ENCODE assay signal across 8 mouse cellular contexts in the genomic region with DNA sequence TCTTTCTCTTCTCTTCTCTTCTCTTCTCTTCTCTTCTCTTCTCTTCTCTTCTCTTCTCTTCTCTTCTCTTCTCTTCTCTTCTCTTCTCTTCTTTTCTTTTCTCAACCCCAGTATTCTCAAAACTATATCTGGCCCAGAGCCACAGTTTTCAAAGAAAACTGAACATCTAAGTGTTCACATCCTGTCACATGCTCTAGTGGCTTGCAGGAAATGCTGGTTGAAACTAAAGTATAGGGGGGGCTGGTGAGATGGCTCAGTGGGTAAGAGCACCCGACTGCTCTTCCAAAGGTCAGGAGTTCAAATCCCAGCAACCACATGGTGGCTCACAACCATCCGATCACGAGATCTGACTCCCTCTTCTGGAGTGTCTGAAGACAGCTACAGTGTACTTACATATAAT. TPM values are rescaled to one million over a fixed set of nuclear protein-coding genes. Genes with fewer than 3 reads are reported as not detected.
DNase-seq lines count a peak whose midpoint lies in the region; ATAC-seq and TF ChIP-seq lines count a peak whose summit lies in the region.
"Not testable (repeated sequence)": the region's sequence is repeated elsewhere in the genome, so short reads cannot be mapped to it uniquely, and the experiment has no call there.

No protein-coding gene starts in this region.

- TF ChIP-seq CTCF in bone marrow macrophage, adult 2 months (IDR thresholded peaks at IDR 0.05; ENCODE audit: low read depth, low read length); lung, embryonic 14.5 days (IDR thresholded peaks at IDR 0.05; ENCODE audit: low read depth): not testable (repeated sequence)

- not testable (repeated sequence) for H3K9me3 ChIP-seq in lung, embryonic 14.5 days (ENCODE audit: low read depth, low read length)

- 52% methylated on average over 1 of the region's 3 CpGs for WGBS in lung, embryonic 14.5 days

- H3K4me1 ChIP-seq in bone marrow macrophage, adult 2 months (ENCODE audit: control insufficient read depth, insufficient read depth, low read length); lung, embryonic 14.5 days (ENCODE audit: insufficient read depth): not testable (repeated sequence)

- not testable (repeated sequence) for H3K4me3 ChIP-seq in bone marrow macrophage, adult 2 months (ENCODE audit: insufficient read depth, low read length); lung, embryonic 14.5 days (ENCODE audit: low read depth, low read length)

- peak; percentile 38 to 55 for DNase-seq in B cell, adult 2 months
- DNase-seq in CD8-positive naive resting alpha-beta T cell, adult 2 months (ENCODE audit: low read depth in 2 of 2, low spot score in 2 of 2), result peak; percentile 78
- peak; percentile 32 for DNase-seq in lung, embryonic 14.5 days
- peak; percentile 73 for DNase-seq in splenic B cell, adult 2 months (ENCODE audit: low read depth, low spot score)
- DNase-seq in thymus, postnatal 10 days (ENCODE audit: low spot score in 2 of 2), result peak; percentile 56 to 71
- DNase-seq in thymus, postnatal 4 days, result peak; percentile 55

- not testable (repeated sequence) for H3K9ac ChIP-seq in lung, embryonic 14.5 days

- H3K27me3 ChIP-seq in lung, embryonic 14.5 days (ENCODE audit: insufficient read depth, low read length); splenic B cell, adult 2 months (ENCODE audit: control insufficient read depth, insufficient read depth, low read length, poor library complexity, severe bottlenecking): not testable (repeated sequence)

- H3K36me3 ChIP-seq in lung, embryonic 14.5 days (ENCODE audit: insufficient read depth), result peaks cover 78% of the 10 kb centered on the region
- H3K36me3 ChIP-seq in splenic B cell, adult 2 months (ENCODE audit: control insufficient read depth, insufficient read depth, low read length, poor library complexity, severe bottlenecking), result peaks cover 11% of the 10 kb centered on the region

- ATAC-seq in lung, embryonic 14.5 days (ENCODE audit: insufficient read depth), result not testable (repeated sequence)
- peak; percentile 39; the same call in 1 of the 2 replicates for ATAC-seq in neutrophil, adult 5-6 weeks (ENCODE audit: extremely low read depth, insufficient number of reproducible peaks, low FRiP score, poor library complexity, severe bottlenecking)

- H3K27ac ChIP-seq in bone marrow macrophage, adult 2 months (ENCODE audit: insufficient read depth, low read depth, low read length), result peak overlapping the region; percentile 25; the same call in 1 of the 2 replicates
- not testable (repeated sequence) for H3K27ac ChIP-seq in lung, embryonic 14.5 days (ENCODE audit: low read depth)

- TF ChIP-seq POLR2A in bone marrow macrophage, adult 2 months (IDR thresholded peaks at IDR 0.05; ENCODE audit: borderline replicate concordance, low read depth, low read length), result not testable (repeated sequence)

- H3K4me2 ChIP-seq in lung, embryonic 14.5 days, result not testable (repeated sequence)

RNA-seq across cellular contexts. Expression of gene Zc3h7a, which starts 18.5 kb away (rescaled TPM):
- polyA plus RNA-seq in bone marrow macrophage, adult 2 months (2012; ENCODE audit: insufficient read depth, insufficient read length, missing spikeins), result 202 and 221 TPM in 2 replicates
- polyA plus RNA-seq in lung, embryonic 14.5 days (2014; fragmentation: Nextera tagmentation; extraction: Ambion mirVana), result 95.8 and 96.9 TPM in 2 replicates
- total RNA-seq in neutrophil, adult 5-6 weeks (2017), result 495 and 507 TPM in 2 replicates

RNA-seq across cellular contexts. Expression of gene Txndc11, which starts 23.3 kb away (rescaled TPM):
- polyA plus RNA-seq in bone marrow macrophage, adult 2 months (2012; ENCODE audit: insufficient read depth, insufficient read length, missing spikeins), result 14.5 and 15.5 TPM in 2 replicates
- 38.2 and 38.8 TPM in 2 replicates for polyA plus RNA-seq in lung, embryonic 14.5 days (2014; fragmentation: Nextera tagmentation; extraction: Ambion mirVana)
- total RNA-seq in neutrophil, adult 5-6 weeks (2017), result 44.1 and 46.4 TPM in 2 replicates

RNA-seq across cellular contexts. Expression of gene Rsl1d1, which starts 45.4 kb away (rescaled TPM):
- 51.3 and 53.4 TPM in 2 replicates for polyA plus RNA-seq in bone marrow macrophage, adult 2 months (2012; ENCODE audit: insufficient read depth, insufficient read length, missing spikeins)
- polyA plus RNA-seq in lung, embryonic 14.5 days (2014; fragmentation: Nextera tagmentation; extraction: Ambion mirVana), result 193 and 202 TPM in 2 replicates
- 69.9 and 76.5 TPM in 2 replicates for total RNA-seq in neutrophil, adult 5-6 weeks (2017)
